Mouse (Mus musculus) neural tube, embryonic 12.5 days (tissue): Measurements from ENCODE around the gene Aff3. TPM values are rescaled to one million over a fixed set of nuclear protein-coding genes. Genes with fewer than 3 reads are reported as not detected.

Source experiments
- ATAC-seq: fragments of 200-750 bp; cut with Nextera tagmentation; 2 replicates; pipeline ENCODE4 v1.8.0; 2017; ENCODE audit warnings: low read depth, mild to moderate bottlenecking, moderate TSS enrichment, moderate library complexity; ENCODE audit not compliant: low FRiP score
- H3K27ac ChIP-seq: fragments of 300-500 bp; sonication (generic); 2 replicates; pipeline ENCODE4 v1.5.1; 2016
- H3K27me3 ChIP-seq: fragments of 300-500 bp; sonication (generic); replicated peaks from 2 replicates; pipeline ENCODE4 v1.6.1; 2016; ENCODE audit warnings: mild to moderate bottlenecking
- H3K36me3 ChIP-seq: fragments of 300-500 bp; sonication (generic); 2 replicates; pipeline ENCODE4 v1.6.1; 2016; ENCODE audit warnings: mild to moderate bottlenecking
- H3K4me1 ChIP-seq: fragments of 300-500 bp; sonication (generic); 2 replicates; pipeline ENCODE4 v1.6.1; 2016
- H3K4me2 ChIP-seq: fragments of 300-500 bp; sonication (generic); replicated peaks from 2 replicates; pipeline ENCODE4 v1.6.1; 2016; ENCODE audit warnings: mild to moderate bottlenecking
- H3K4me3 ChIP-seq: fragments of 300-500 bp; sonication (generic); 2 replicates; pipeline ENCODE4 v1.5.1; 2016
- H3K9ac ChIP-seq: fragments of 300-500 bp; sonication (generic); 2 replicates; pipeline ENCODE4 v1.6.1; 2016; ENCODE audit warnings: mild to moderate bottlenecking
- H3K9me3 ChIP-seq: fragments of 300-500 bp; sonication (generic); 2 replicates; pipeline ENCODE4 v1.6.1; 2016; ENCODE audit warnings: mild to moderate bottlenecking
- whole genome bisulfite sequencing: fragments of 180-500 bp; shearing (Covaris S2); methylation state at CpG from one replicate; pipeline ENCODE4 v1.1.7; 2016; 5-methylcytosine and 5-hydroxymethylcytosine counted together
- polyA plus RNA-seq: library from polyadenylated mRNA; unstranded; fragments of >200 nt; fragmentation: Nextera tagmentation; extraction: Ambion mirVana; gene quantifications from 2 replicates; pipeline ENCODE4 v1.2.1, GENCODE M21; 2016

The Aff3 gene
- polyA plus RNA-seq, 1 experiment from 2014 or later: 37.7 TPM

GRCm38 (mm10) chr1:38239516-38239915 is 425.2 kb downstream of the Aff3 start:
- H3K27ac ChIP-seq: no peak overlapping the region
- H3K4me1 ChIP-seq: peaks cover 6% of the 10 kb centered on the region; the same call in 1 of the 2 replicates
- H3K9ac ChIP-seq: no peak overlapping the region
- no peak overlapping the region for H3K4me2 ChIP-seq
- H3K4me3 ChIP-seq: no peak overlapping the region
- H3K27me3 ChIP-seq: no peaks in the 10 kb centered on the region
- no peaks in the 10 kb centered on the region for H3K36me3 ChIP-seq
- no peaks in the 10 kb centered on the region for H3K9me3 ChIP-seq
- WGBS: 92% methylated on average over 16 of the region's 16 CpGs
- no peak for ATAC-seq

GRCm38 (mm10) chr1:38237831-38238230 is 426.9 kb downstream of the Aff3 start:
- no peak overlapping the region for H3K4me3 ChIP-seq
- H3K9me3 ChIP-seq: no peaks in the 10 kb centered on the region
- 93% methylated on average over 9 of the region's 9 CpGs for WGBS
- peaks cover 6% of the 10 kb centered on the region; the same call in 1 of the 2 replicates for H3K4me1 ChIP-seq
- H3K4me2 ChIP-seq: no peak overlapping the region
- H3K27me3 ChIP-seq: no peaks in the 10 kb centered on the region
- no peak for ATAC-seq
- no peak overlapping the region for H3K9ac ChIP-seq
- H3K36me3 ChIP-seq: no peaks in the 10 kb centered on the region
- no peak overlapping the region for H3K27ac ChIP-seq

- Histone ChIP-seq H3K27ac (no peak overlapping the region), H3K4me2 (no peak overlapping the region), H3K27me3 (no peaks in the 10 kb centered on the region), H3K9ac (no peak overlapping the region), H3K9me3 (no peaks in the 10 kb centered on the region), H3K4me1 (peaks cover 6% of the 10 kb centered on the region; the same call in 1 of the 2 replicates), H3K4me3 (no peak overlapping the region), H3K36me3 (no peaks in the 10 kb centered on the region)
- 58% methylated on average over 7 of the region's 7 CpGs for WGBS
- ATAC-seq: no peak
These were observed 427.5 kb downstream of the Aff3 start for GRCm38 (mm10) chr1:38237027-38237787.

GRCm38 (mm10) chr1:38233121-38233520 is 431.6 kb downstream of the Aff3 start:
- WGBS: 90% methylated on average over 5 of the region's 5 CpGs
- H3K9me3 ChIP-seq: no peaks in the 10 kb centered on the region
- H3K27me3 ChIP-seq: no peaks in the 10 kb centered on the region
- H3K27ac ChIP-seq: no peak overlapping the region
- peaks cover 6% of the 10 kb centered on the region; the same call in 1 of the 2 replicates for H3K4me1 ChIP-seq
- no peak overlapping the region for H3K9ac ChIP-seq
- H3K4me2 ChIP-seq: no peak overlapping the region
- no peak overlapping the region for H3K4me3 ChIP-seq
- H3K36me3 ChIP-seq: no peaks in the 10 kb centered on the region; the same call in 1 of the 2 replicates
- no peak for ATAC-seq

- Histone ChIP-seq H3K27me3 (no peaks in the 10 kb centered on the region), H3K27ac (no peak overlapping the region), H3K9me3 (peaks cover 18% of the 10 kb centered on the region), H3K4me1 (no peaks in the 10 kb centered on the region), H3K36me3 (peaks cover 7% of the 10 kb centered on the region; the same call in 1 of the 2 replicates), H3K9ac (no peak overlapping the region), H3K4me2 (no peak overlapping the region), H3K4me3 (no peak overlapping the region)
- no peak for ATAC-seq
- 78% methylated on average over 8 of the region's 8 CpGs for WGBS
These were observed 434.7 kb downstream of the Aff3 start for GRCm38 (mm10) chr1:38230041-38230440.

GRCm38 (mm10) chr1:38228806-38229205 is 435.9 kb downstream of the Aff3 start:
- Histone ChIP-seq H3K27me3 (no peaks in the 10 kb centered on the region), H3K4me1 (no peaks in the 10 kb centered on the region), H3K9ac (no peak overlapping the region), H3K27ac (no peak overlapping the region), H3K36me3 (peaks cover 13% of the 10 kb centered on the region; the same call in 1 of the 2 replicates), H3K9me3 (peaks cover 31% of the 10 kb centered on the region), H3K4me3 (no peak overlapping the region), H3K4me2 (no peak overlapping the region)
- WGBS: 86% methylated on average over 4 of the region's 4 CpGs
- ATAC-seq: no peak

- peaks cover 13% of the 10 kb centered on the region; the same call in 1 of the 2 replicates for H3K36me3 ChIP-seq
- no peaks in the 10 kb centered on the region for H3K27me3 ChIP-seq
- no peak overlapping the region for H3K4me3 ChIP-seq
- no peaks in the 10 kb centered on the region for H3K4me1 ChIP-seq
- no peak for ATAC-seq
- WGBS: 96% methylated on average over 3 of the region's 3 CpGs
- no peak overlapping the region for H3K27ac ChIP-seq
- peaks cover 46% of the 10 kb centered on the region for H3K9me3 ChIP-seq
- no peak overlapping the region for H3K4me2 ChIP-seq
- no peak overlapping the region for H3K9ac ChIP-seq
These were observed 439.6 kb downstream of the Aff3 start for GRCm38 (mm10) chr1:38225166-38225565.

- Histone ChIP-seq H3K9me3 (peaks cover 43% of the 10 kb centered on the region), H3K4me1 (peaks cover 8% of the 10 kb centered on the region; the same call in 1 of the 2 replicates), H3K36me3 (peaks cover 12% of the 10 kb centered on the region; the same call in 1 of the 2 replicates), H3K9ac (no peak overlapping the region), H3K27me3 (no peaks in the 10 kb centered on the region), H3K27ac (no peak overlapping the region), H3K4me3 (no peak overlapping the region), H3K4me2 (no peak overlapping the region)
- ATAC-seq: no peak
- WGBS: 79% methylated on average over 1 of the region's 1 CpGs
These were observed 442.6 kb downstream of the Aff3 start for GRCm38 (mm10) chr1:38222160-38222559.

- Histone ChIP-seq H3K36me3 (0 out of 2 replicates have a peak, but pooled peaks cover 9% of the 10 kb centered on the region), H3K4me3 (no peak overlapping the region), H3K4me1 (peaks cover 8% of the 10 kb centered on the region; the same call in 1 of the 2 replicates), H3K4me2 (no peak overlapping the region), H3K27ac (no peak overlapping the region), H3K9ac (no peak overlapping the region), H3K9me3 (peaks cover 40% of the 10 kb centered on the region), H3K27me3 (no peaks in the 10 kb centered on the region)
- 86% methylated on average over 8 of the region's 8 CpGs for WGBS
- no peak for ATAC-seq
These were observed 443.3 kb downstream of the Aff3 start for GRCm38 (mm10) chr1:38221431-38221830.

- H3K4me1 ChIP-seq: peaks cover 8% of the 10 kb centered on the region; the same call in 1 of the 2 replicates
- H3K36me3 ChIP-seq: no peaks in the 10 kb centered on the region
- 58% methylated on average over 31 of the region's 31 CpGs for WGBS
- no peak overlapping the region for H3K4me3 ChIP-seq
- peak overlapping the region; percentile 39 for H3K4me2 ChIP-seq
- no peak overlapping the region for H3K27ac ChIP-seq
- no peak overlapping the region; the same call in 1 of the 2 replicates for H3K9ac ChIP-seq
- no peak for ATAC-seq
- H3K9me3 ChIP-seq: peaks cover 10% of the 10 kb centered on the region; the same call in 1 of the 2 replicates
- no peaks in the 10 kb centered on the region for H3K27me3 ChIP-seq
These were observed 446.6 kb downstream of the Aff3 start for GRCm38 (mm10) chr1:38217912-38218795.

GRCm38 (mm10) chr1:38217098-38217497 is 447.7 kb downstream of the Aff3 start:
- WGBS: 65% methylated on average over 5 of the region's 5 CpGs
- H3K4me3 ChIP-seq: no peak overlapping the region
- no peak overlapping the region for H3K4me2 ChIP-seq
- no peaks in the 10 kb centered on the region for H3K27me3 ChIP-seq
- no peak overlapping the region for H3K9ac ChIP-seq
- H3K4me1 ChIP-seq: peaks cover 8% of the 10 kb centered on the region; the same call in 1 of the 2 replicates
- no peak overlapping the region for H3K27ac ChIP-seq
- ATAC-seq: no peak
- H3K9me3 ChIP-seq: no peaks in the 10 kb centered on the region; the same call in 1 of the 2 replicates
- no peaks in the 10 kb centered on the region for H3K36me3 ChIP-seq

GRCm38 (mm10) chr1:38213377-38213776 is 451.4 kb downstream of the Aff3 start:
- Histone ChIP-seq H3K27ac (no peak overlapping the region), H3K36me3 (peaks cover 16% of the 10 kb centered on the region), H3K4me1 (peaks cover 6% of the 10 kb centered on the region; the same call in 1 of the 2 replicates), H3K9me3 (no peaks in the 10 kb centered on the region), H3K4me2 (no peak overlapping the region), H3K9ac (no peak overlapping the region), H3K27me3 (no peaks in the 10 kb centered on the region; the same call in 1 of the 2 replicates), H3K4me3 (no peak overlapping the region)
- ATAC-seq: no peak
- WGBS: 52% methylated on average over 3 of the region's 3 CpGs
